Mouse (Mus musculus): ENCODE data around the gene Mrps27. TPM values are rescaled to one million over a fixed set of nuclear protein-coding genes. Genes with fewer than 3 reads are reported as not detected.

Mrps27 gene
- polyA plus RNA-seq, 1 experiment from 2014 or later: 63.4 TPM

DNA sequence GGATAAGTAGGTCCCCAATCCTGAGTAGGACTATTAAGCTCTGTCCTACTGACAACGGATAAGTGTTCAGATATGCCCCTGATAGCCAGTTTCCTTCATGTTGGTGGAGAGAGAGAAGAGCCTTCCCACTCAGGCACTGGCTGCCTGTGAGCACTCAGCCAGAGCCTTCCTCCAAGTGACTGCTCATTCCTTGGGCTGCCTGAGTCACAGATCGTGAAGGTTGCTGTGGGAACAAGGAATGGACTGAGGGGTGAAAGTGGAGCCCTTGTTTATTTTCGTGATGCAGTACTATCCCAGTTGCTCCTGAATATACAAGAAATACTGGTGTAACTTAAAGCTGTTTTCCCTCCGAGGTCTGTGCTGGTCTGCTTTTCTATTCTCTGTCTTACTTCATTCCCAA is 54.8 kb downstream of the Mrps27 start:
- Histone ChIP-seq H3K36me3 (ENCODE audit: control insufficient read depth, insufficient read depth, low read length) (no peaks in the 10 kb centered on the region; the same call in 1 of the 2 replicates), H3K4me3 (ENCODE audit: low read depth, low read length) (no peak overlapping the region), H3K9me3 (ENCODE audit: control insufficient read depth, low read length) (no peaks in the 10 kb centered on the region), H3K27me3 (ENCODE audit: control insufficient read depth, insufficient read depth, low read length) (no peaks in the 10 kb centered on the region), H3K9ac (ENCODE audit: low read length) (no peak overlapping the region), H3K4me2 (ENCODE audit: low read depth, low read length, severe bottlenecking) (no peak overlapping the region), H3K27ac (ENCODE audit: low read depth, low read length) (no peak overlapping the region), H3K4me1 (replicated peaks; ENCODE audit: control insufficient read depth, insufficient read depth, low read length) (peaks cover 8% of the 10 kb centered on the region; the same call in 1 of the 2 replicates)
- 79% methylated on average over 4 of the region's 4 CpGs for WGBS
- peak; percentile 8 for DNase-seq (ENCODE audit: low spot score)
- ATAC-seq (replicated peaks; ENCODE audit: low FRiP score): no peak

DNA sequence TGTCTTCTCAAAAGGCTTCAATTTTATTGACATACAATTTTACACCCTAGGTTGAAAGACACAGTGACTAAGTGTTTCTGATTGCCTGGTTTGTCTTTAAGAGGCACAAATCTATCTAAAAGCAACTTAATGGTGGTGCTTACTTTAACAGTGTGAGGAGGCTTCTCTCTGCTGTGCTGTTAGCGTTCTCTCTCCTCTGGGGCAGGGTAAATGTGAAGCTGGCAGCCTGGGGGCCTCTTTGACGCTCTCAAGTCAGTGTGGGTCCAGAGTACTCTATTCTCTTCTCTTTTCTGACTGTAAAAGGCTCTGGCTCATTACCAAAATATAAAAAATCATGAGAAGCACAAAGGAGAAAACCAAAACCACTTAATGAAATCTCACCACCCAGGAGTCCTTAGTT is 64.6 kb downstream of the Mrps27 start:
- Histone ChIP-seq H3K4me3 (ENCODE audit: low read depth, low read length) (no peak overlapping the region), H3K9me3 (ENCODE audit: control insufficient read depth, low read length) (no peaks in the 10 kb centered on the region), H3K27me3 (ENCODE audit: control insufficient read depth, insufficient read depth, low read length) (no peaks in the 10 kb centered on the region), H3K36me3 (ENCODE audit: control insufficient read depth, insufficient read depth, low read length) (no peaks in the 10 kb centered on the region; the same call in 1 of the 2 replicates), H3K27ac (ENCODE audit: low read depth, low read length) (no peak overlapping the region), H3K4me2 (ENCODE audit: low read depth, low read length, severe bottlenecking) (no peak overlapping the region), H3K9ac (ENCODE audit: low read length) (no peak overlapping the region; the same call in 1 of the 2 replicates), H3K4me1 (replicated peaks; ENCODE audit: control insufficient read depth, insufficient read depth, low read length) (peaks cover 4% of the 10 kb centered on the region; the same call in 1 of the 2 replicates)
- 58% methylated on average over 2 of the region's 2 CpGs for WGBS
- DNase-seq (ENCODE audit: low spot score) (no peak), ATAC-seq (replicated peaks; ENCODE audit: low FRiP score) (no peak)

DNA sequence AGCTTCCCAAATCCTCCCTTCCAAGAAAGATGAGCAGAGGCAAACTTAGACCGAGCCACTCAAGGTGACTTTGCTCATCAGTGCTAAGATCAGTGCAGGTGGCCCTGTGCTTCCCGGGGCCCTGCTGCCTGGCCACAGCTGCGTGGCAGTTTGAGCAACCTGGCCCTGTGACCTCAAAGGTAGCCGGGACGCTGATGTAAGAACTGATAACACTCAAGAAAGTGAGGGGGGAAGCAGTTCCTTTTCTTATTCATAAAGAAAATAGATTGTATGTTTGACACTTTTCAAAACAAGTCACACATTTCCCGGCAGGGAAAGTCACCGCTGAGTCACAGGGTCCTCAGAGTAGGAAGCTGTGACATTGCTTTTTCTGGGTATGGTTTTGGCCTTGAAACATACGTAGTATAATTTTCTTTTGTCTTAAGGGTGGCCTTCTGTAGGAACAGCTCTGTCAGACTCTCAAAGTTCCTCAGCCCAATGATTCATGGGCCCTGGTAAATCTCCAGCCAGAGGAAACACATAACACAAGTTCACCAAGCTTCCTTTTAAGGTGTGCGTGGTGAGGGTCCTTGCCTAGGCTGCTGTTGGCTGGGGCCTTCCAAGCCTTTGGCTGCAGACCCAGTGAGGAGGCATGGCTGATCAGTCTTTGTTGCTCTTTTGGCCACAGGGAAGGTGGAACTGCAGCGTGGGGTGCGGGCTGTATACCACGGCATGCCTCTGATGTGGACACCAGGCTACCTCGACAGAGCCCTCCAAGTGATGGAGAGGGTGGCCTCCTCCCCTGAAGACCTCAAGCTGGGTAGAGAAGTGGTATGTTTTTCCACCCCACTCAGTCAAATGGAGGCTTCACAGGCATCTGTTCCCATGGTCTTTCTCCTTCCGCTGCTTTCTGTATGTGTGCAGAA is 66.3 kb downstream of the Mrps27 start:
- Histone ChIP-seq H3K9ac (ENCODE audit: low read length) (no peak overlapping the region), H3K4me3 (ENCODE audit: low read depth, low read length) (no peak overlapping the region), H3K4me1 (replicated peaks; ENCODE audit: control insufficient read depth, insufficient read depth, low read length) (peaks cover 8% of the 10 kb centered on the region; the same call in 1 of the 2 replicates), H3K27me3 (ENCODE audit: control insufficient read depth, insufficient read depth, low read length) (no peaks in the 10 kb centered on the region), H3K4me2 (ENCODE audit: low read depth, low read length, severe bottlenecking) (no peak overlapping the region), H3K9me3 (ENCODE audit: control insufficient read depth, low read length) (no peaks in the 10 kb centered on the region), H3K36me3 (ENCODE audit: control insufficient read depth, insufficient read depth, low read length) (no peaks in the 10 kb centered on the region; the same call in 1 of the 2 replicates), H3K27ac (ENCODE audit: low read depth, low read length) (no peak overlapping the region)
- DNase-seq (ENCODE audit: low spot score): no peak
- ATAC-seq (replicated peaks; ENCODE audit: low FRiP score): no peak
- 93% methylated on average over 14 of the region's 14 CpGs for WGBS

DNA sequence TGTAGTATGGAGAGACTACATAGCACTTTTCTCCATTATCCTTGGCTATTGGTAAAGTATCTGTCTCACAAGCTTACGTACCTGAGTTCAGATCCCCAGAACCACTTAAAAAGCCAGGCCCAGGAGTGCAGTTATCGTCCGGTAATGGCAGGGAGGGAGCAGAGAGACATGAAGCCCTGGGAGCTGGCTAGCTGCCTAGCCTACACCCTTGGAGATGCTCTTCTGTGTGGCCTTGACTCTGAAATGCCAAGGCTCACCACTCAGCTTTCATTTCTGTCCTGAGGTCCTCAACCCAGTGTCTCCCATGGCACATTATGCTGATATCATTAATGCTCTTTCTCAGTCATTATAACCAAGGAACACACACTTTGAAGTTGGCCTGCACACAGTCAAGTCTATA is 67.2 kb downstream of the Mrps27 start:
- Histone ChIP-seq H3K27me3 (ENCODE audit: control insufficient read depth, insufficient read depth, low read length) (no peaks in the 10 kb centered on the region), H3K27ac (ENCODE audit: low read depth, low read length) (no peak overlapping the region), H3K4me2 (ENCODE audit: low read depth, low read length, severe bottlenecking) (no peak overlapping the region), H3K9me3 (ENCODE audit: control insufficient read depth, low read length) (no peaks in the 10 kb centered on the region), H3K9ac (ENCODE audit: low read length) (no peak overlapping the region; the same call in 1 of the 2 replicates), H3K4me1 (replicated peaks; ENCODE audit: control insufficient read depth, insufficient read depth, low read length) (peaks cover 8% of the 10 kb centered on the region; the same call in 1 of the 2 replicates), H3K36me3 (ENCODE audit: control insufficient read depth, insufficient read depth, low read length) (no peaks in the 10 kb centered on the region; the same call in 1 of the 2 replicates), H3K4me3 (ENCODE audit: low read depth, low read length) (no peak overlapping the region)
- whole genome bisulfite sequencing: 93% methylated on average over 3 of the region's 3 CpGs
- no peak for ATAC-seq (replicated peaks; ENCODE audit: low FRiP score)
- DNase-seq (ENCODE audit: low spot score): no peak

- no peaks in the 10 kb centered on the region; the same call in 1 of the 2 replicates for H3K36me3 ChIP-seq (ENCODE audit: control insufficient read depth, insufficient read depth, low read length)
Measured at GRCm38 (mm10) chr13:99412477-99413080, 68.0 kb downstream of the Mrps27 start.

DNA sequence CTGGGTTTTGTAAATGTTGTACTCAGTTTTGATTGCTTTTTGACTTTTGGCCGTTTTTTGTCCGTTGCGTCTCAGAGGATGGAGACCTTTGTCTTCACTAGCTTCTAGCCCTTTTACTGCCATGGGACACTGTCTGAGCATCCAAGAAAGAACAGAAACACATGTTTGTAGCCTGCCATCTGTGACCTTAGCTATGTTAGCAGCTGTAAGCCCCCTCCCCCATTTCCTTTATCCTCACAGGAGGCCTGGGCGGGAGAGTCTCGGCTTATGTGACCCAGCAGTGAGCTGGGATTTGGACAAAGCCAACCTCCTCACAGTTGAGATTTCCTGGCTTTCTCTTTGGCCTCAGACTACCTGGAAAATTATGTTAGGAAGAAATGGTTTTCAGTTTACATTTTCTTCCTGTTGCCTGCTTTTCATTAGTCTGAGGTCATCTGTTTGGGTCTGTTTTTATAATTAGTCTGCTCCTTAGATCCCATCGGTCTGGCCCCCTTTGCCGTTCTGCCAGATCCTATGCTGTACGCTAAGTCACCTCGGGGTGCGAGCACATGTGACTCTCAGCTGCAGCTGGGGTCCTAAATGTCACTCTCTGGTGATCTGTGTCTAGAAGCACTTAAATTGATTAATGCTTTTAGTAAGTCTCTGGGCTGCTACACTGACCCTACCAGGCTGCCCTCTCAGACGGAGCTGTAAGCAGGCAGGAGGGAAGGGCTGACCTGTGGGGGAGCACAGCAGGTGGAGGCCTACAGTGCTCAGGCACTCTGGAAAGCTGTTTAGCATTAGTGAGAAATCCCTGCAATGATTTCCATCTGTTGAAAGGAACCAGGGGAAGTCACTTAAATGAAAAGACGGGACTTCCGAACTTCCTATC is 69.1 kb downstream of the Mrps27 start:
- WGBS: 43% methylated on average over 13 of the region's 13 CpGs
- Histone ChIP-seq H3K36me3 (ENCODE audit: control insufficient read depth, insufficient read depth, low read length) (no peaks in the 10 kb centered on the region; the same call in 1 of the 2 replicates), H3K4me1 (replicated peaks; ENCODE audit: control insufficient read depth, insufficient read depth, low read length) (peaks cover 8% of the 10 kb centered on the region; the same call in 1 of the 2 replicates), H3K4me3 (ENCODE audit: low read depth, low read length) (no peak overlapping the region), H3K4me2 (ENCODE audit: low read depth, low read length, severe bottlenecking) (no peak overlapping the region), H3K9ac (ENCODE audit: low read length) (no peak overlapping the region), H3K27ac (ENCODE audit: low read depth, low read length) (peak overlapping the region; percentile 27; the same call in 1 of the 2 replicates), H3K9me3 (ENCODE audit: control insufficient read depth, low read length) (no peaks in the 10 kb centered on the region), H3K27me3 (ENCODE audit: control insufficient read depth, insufficient read depth, low read length) (no peaks in the 10 kb centered on the region)
- DNase-seq (ENCODE audit: low spot score) (no peak), ATAC-seq (replicated peaks; ENCODE audit: low FRiP score) (peak; percentile 45; the same call in 1 of the 2 replicates)

More at GRCm38 (mm10) chr13:99412477-99413080, 68.0 kb downstream of the Mrps27 start:
- DNase-seq (ENCODE audit: low spot score): no peak
- H3K9ac ChIP-seq (ENCODE audit: low read length): peak overlapping the region; percentile 20; the same call in 1 of the 2 replicates
- no peak overlapping the region for H3K4me2 ChIP-seq (ENCODE audit: low read depth, low read length, severe bottlenecking)
- ATAC-seq (replicated peaks; ENCODE audit: low FRiP score): no peak
- H3K27ac ChIP-seq (ENCODE audit: low read depth, low read length): peak overlapping the region; percentile 48; the same call in 1 of the 2 replicates
- no peaks in the 10 kb centered on the region for H3K27me3 ChIP-seq (ENCODE audit: control insufficient read depth, insufficient read depth, low read length)
- no peak overlapping the region for H3K4me3 ChIP-seq (ENCODE audit: low read depth, low read length)
- 67% methylated on average over 11 of the region's 11 CpGs for WGBS
- no peaks in the 10 kb centered on the region for H3K9me3 ChIP-seq (ENCODE audit: control insufficient read depth, low read length)
- H3K4me1 ChIP-seq (replicated peaks; ENCODE audit: control insufficient read depth, insufficient read depth, low read length): peaks cover 8% of the 10 kb centered on the region; the same call in 1 of the 2 replicates

- no peak overlapping the region for H3K9ac ChIP-seq (ENCODE audit: low read length)
- no peaks in the 10 kb centered on the region for H3K27me3 ChIP-seq (ENCODE audit: control insufficient read depth, insufficient read depth, low read length)
- H3K4me3 ChIP-seq (ENCODE audit: low read depth, low read length): no peak overlapping the region
- H3K27ac ChIP-seq (ENCODE audit: low read depth, low read length): peak overlapping the region; percentile 37; the same call in 1 of the 2 replicates
- no peaks in the 10 kb centered on the region; the same call in 1 of the 2 replicates for H3K36me3 ChIP-seq (ENCODE audit: control insufficient read depth, insufficient read depth, low read length)
- ATAC-seq (replicated peaks; ENCODE audit: low FRiP score) (no peak), DNase-seq (ENCODE audit: low spot score) (no peak)
- H3K9me3 ChIP-seq (ENCODE audit: control insufficient read depth, low read length): no peaks in the 10 kb centered on the region
- no peak overlapping the region for H3K4me2 ChIP-seq (ENCODE audit: low read depth, low read length, severe bottlenecking)
- WGBS: 42% methylated on average over 10 of the region's 10 CpGs
- peaks cover 8% of the 10 kb centered on the region; the same call in 1 of the 2 replicates for H3K4me1 ChIP-seq (replicated peaks; ENCODE audit: control insufficient read depth, insufficient read depth, low read length)
Measured at GRCm38 (mm10) chr13:99414352-99414742, 69.8 kb downstream of the Mrps27 start.

DNA sequence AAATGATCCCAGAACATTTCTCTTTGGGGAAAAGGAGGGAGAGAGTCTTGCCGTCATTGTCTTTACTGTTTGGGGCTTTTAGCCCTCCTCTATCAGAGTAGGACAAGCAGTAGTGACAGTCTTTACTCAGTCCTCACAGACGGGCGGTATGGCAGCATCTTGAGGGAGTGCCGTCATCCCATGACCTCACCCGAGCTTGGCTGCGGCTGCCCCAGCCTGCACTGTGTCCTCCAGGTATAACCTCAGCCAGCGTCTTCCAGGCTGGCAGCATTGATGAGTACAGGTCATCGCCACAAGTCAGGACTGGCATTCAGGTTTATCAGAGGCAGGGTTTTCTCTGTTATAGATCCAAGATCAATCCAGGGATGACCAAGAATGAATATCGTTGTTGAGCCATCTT is 72.0 kb downstream of the Mrps27 start:
- Histone ChIP-seq H3K4me2 (ENCODE audit: low read depth, low read length, severe bottlenecking) (no peak overlapping the region), H3K9me3 (ENCODE audit: control insufficient read depth, low read length) (no peaks in the 10 kb centered on the region), H3K9ac (ENCODE audit: low read length) (no peak overlapping the region), H3K27ac (ENCODE audit: low read depth, low read length) (no peak overlapping the region), H3K4me3 (ENCODE audit: low read depth, low read length) (no peak overlapping the region), H3K4me1 (replicated peaks; ENCODE audit: control insufficient read depth, insufficient read depth, low read length) (peaks cover 8% of the 10 kb centered on the region; the same call in 1 of the 2 replicates), H3K36me3 (ENCODE audit: control insufficient read depth, insufficient read depth, low read length) (peaks cover 3% of the 10 kb centered on the region; the same call in 1 of the 2 replicates), H3K27me3 (ENCODE audit: control insufficient read depth, insufficient read depth, low read length) (no peaks in the 10 kb centered on the region)
- 84% methylated on average over 9 of the region's 9 CpGs for WGBS
- DNase-seq (ENCODE audit: low spot score): no peak
- no peak for ATAC-seq (replicated peaks; ENCODE audit: low FRiP score)

Data from forebrain, embryonic 11.5 days (tissue).